Mouse (Mus musculus): ENCODE measurements around the gene Plau.

- TF ChIP-seq CTCF (IDR thresholded peaks at IDR 0.05; ENCODE audit: insufficient read depth, low read length), result no peak
- no peak for TF ChIP-seq POLR2A (IDR thresholded peaks at IDR 0.05; ENCODE audit: borderline replicate concordance, extremely low read depth, low read depth, low read length)
Observed at GRCm38 (mm10) chr14:20861152-20861551, 24.7 kb downstream of the Plau start.

Measured in lung, adult 2 months (tissue).